Mouse (Mus musculus) heart, postnatal 0 days (tissue): ENCODE measurements at regions not wholly inside any gene's neighbourhood (a gene's known extent, or its start where the extent isn't known, plus 50 kb on each side); places are given as distances from the start of the nearest gene placed in this dataset.

Source experiments
- ATAC-seq: fragments of 200-750 bp; cut with Nextera tagmentation; 2 replicates; pipeline ENCODE4 v1.8.0; 2017; ENCODE audit warnings: low read depth, moderate number of reproducible peaks, moderate library complexity; ENCODE audit not compliant: insufficient read depth
- DNase-seq: peaks from one replicate; pipeline ENCODE4 v3.0.0-alpha.2; 2016; ENCODE audit warnings: low spot score
- H3K27ac ChIP-seq: fragments of 300-500 bp; sonication (generic); 2 replicates; pipeline ENCODE4 v1.5.1; 2014; ENCODE audit warnings: low read depth, mild to moderate bottlenecking
- H3K27me3 ChIP-seq: fragments of 300-500 bp; sonication (generic); 2 replicates; pipeline ENCODE4 v1.6.1; 2014; ENCODE audit warnings: low read length, mixed read lengths; ENCODE audit not compliant: control insufficient read depth, insufficient read depth
- H3K36me3 ChIP-seq: fragments of 300-500 bp; sonication (generic); replicated peaks from 2 replicates; pipeline ENCODE4 v1.6.1; 2014; ENCODE audit warnings: low read length, mixed read lengths; ENCODE audit not compliant: control insufficient read depth, insufficient read depth
- H3K4me1 ChIP-seq: fragments of 300-500 bp; sonication (generic); 2 replicates; pipeline ENCODE4 v1.6.1; 2014; ENCODE audit warnings: antibody characterized with exemption; ENCODE audit not compliant: control insufficient read depth, insufficient read depth
- H3K4me2 ChIP-seq: fragments of 300-500 bp; sonication (generic); 2 replicates; pipeline ENCODE4 v1.6.1; 2014; ENCODE audit warnings: low read depth, mild to moderate bottlenecking, low read length, moderate library complexity
- H3K4me3 ChIP-seq: fragments of 300-500 bp; sonication (generic); 2 replicates; pipeline ENCODE4 v1.5.1; 2014; ENCODE audit warnings: low read depth, low read length
- H3K9ac ChIP-seq: fragments of 300-500 bp; sonication (generic); replicated peaks from 2 replicates; pipeline ENCODE4 v1.6.1; 2014; ENCODE audit warnings: low read depth, low read length, mixed read lengths
- H3K9me3 ChIP-seq: fragments of 300-500 bp; sonication (generic); replicated peaks from 2 replicates; pipeline ENCODE4 v1.6.1; 2016; ENCODE audit warnings: low read length; ENCODE audit not compliant: control insufficient read depth
- CTCF ChIP-seq: IDR thresholded peaks from 2 replicates; pipeline ENCODE4 v1.5.1; 2016; ENCODE audit warnings: antibody characterized with exemption, control low read depth, low read depth
- EP300 ChIP-seq: IDR thresholded peaks from 2 replicates; pipeline ENCODE4 v1.6.1; 2016; ENCODE audit warnings: antibody characterized with exemption, low read depth
- WGBS: fragments of 180-500 bp; shearing (Covaris S2); extraction: QIAGEN DNeasy Blood & Tissue Kit; methylation state at CpG from one replicate; pipeline ENCODE4 v1.1.7; 2014; 5-methylcytosine and 5-hydroxymethylcytosine counted together

DNA sequence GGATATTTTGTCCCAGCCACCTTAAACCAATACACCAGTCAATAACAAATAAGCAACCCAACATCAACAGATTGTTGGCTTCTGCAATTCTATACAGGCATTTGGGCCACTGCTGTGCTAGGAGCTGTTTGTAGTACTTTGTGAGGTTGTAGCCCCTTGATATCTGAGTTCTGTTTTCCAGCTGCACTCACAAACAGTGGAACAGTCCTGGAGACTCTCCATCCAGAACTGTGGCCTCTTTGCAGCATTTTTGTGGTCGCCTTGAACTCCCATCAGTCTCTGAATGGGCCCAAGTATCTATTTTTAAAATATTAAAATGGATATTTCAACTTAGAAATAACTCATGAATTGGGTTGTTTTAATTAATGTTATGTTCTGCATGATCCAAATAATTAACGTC is 205.2 kb upstream of the Thbs1 start:
- no peak for TF ChIP-seq CTCF
- TF ChIP-seq EP300: no peak
- ATAC-seq: no peak
- WGBS: 76% methylated on average over 2 of the region's 2 CpGs

DNA sequence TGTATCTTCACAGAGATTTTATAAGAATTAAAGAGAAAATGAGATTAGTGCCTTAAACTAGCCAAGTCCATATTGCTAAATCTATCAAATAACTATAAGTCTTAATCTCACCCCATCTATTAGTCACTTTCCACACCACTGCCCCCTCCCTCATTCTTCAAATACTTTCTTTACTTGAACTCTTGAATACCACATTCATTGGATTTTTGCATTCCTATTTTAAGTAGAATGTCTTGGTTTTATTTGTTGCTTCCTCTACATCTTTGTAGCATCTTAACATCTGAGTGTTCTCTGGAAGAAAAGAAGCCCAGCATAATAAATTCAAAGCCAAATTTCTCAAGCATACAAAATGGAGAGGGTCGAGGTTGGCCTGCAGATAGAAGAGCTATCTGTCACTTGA is 200.9 kb upstream of the Thbs1 start:
- no peak for ATAC-seq
- WGBS: 55% methylated on average over 1 of the region's 1 CpGs
- no peaks in the 10 kb centered on the region for H3K36me3 ChIP-seq
- no peak overlapping the region for H3K4me3 ChIP-seq
- no peak overlapping the region for H3K4me2 ChIP-seq
- H3K27ac ChIP-seq: no peak overlapping the region
- no peaks in the 10 kb centered on the region for H3K4me1 ChIP-seq
- H3K9me3 ChIP-seq: no peaks in the 10 kb centered on the region
- DNase-seq: no peak
- H3K9ac ChIP-seq: no peak overlapping the region
- H3K27me3 ChIP-seq: no peaks in the 10 kb centered on the region
- no peak for TF ChIP-seq CTCF
- TF ChIP-seq EP300: no peak

More for the DNA sequence above, 205.2 kb upstream of the Thbs1 start:
- Histone ChIP-seq H3K36me3 (no peaks in the 10 kb centered on the region), H3K4me2 (no peak overlapping the region), H3K9me3 (no peaks in the 10 kb centered on the region), H3K27ac (no peak overlapping the region), H3K4me1 (no peaks in the 10 kb centered on the region), H3K9ac (no peak overlapping the region), H3K27me3 (no peaks in the 10 kb centered on the region), H3K4me3 (no peak overlapping the region)
- DNase-seq: no peak

DNA sequence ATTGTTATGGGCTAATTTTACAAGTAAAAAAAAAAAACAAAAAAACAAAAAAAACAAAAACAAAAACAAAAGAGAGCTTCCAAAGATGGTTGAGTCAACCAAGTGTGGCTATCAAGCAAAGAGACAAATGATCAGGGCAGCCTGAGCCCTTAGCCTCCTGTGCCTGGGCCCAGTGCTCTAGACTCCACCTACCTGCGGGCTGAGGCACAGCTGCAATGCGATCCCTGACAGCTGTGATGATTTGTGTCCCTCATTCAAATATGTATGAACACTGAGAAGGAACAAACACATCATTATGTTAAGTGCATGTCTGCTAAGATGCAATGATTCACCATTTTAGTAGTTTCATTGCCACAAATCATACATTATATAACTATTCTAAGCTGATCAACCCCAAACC is 199.0 kb upstream of the Thbs1 start:
- H3K9me3 ChIP-seq: no peaks in the 10 kb centered on the region

GRCm38 (mm10) chr2:117913846-117914245 is 197.8 kb upstream of the Thbs1 start:
- ATAC-seq (no peak), DNase-seq (no peak)
- Histone ChIP-seq H3K27me3 (no peaks in the 10 kb centered on the region), H3K36me3 (no peaks in the 10 kb centered on the region), H3K4me1 (no peaks in the 10 kb centered on the region), H3K9ac (no peak overlapping the region), H3K27ac (no peak overlapping the region), H3K4me2 (no peak overlapping the region), H3K4me3 (no peak overlapping the region), H3K9me3 (no peaks in the 10 kb centered on the region)
- no peak for TF ChIP-seq CTCF
- TF ChIP-seq EP300: no peak
- WGBS: 88% methylated on average over 4 of the region's 4 CpGs

More for the DNA sequence above, 199.0 kb upstream of the Thbs1 start:
- Histone ChIP-seq H3K27ac (no peak overlapping the region), H3K4me1 (no peaks in the 10 kb centered on the region), H3K36me3 (no peaks in the 10 kb centered on the region), H3K4me2 (no peak overlapping the region), H3K9ac (no peak overlapping the region), H3K27me3 (no peaks in the 10 kb centered on the region), H3K4me3 (no peak overlapping the region)
- no peak for ATAC-seq
- WGBS: 60% methylated on average over 2 of the region's 2 CpGs
- TF ChIP-seq CTCF (peak; percentile 10; the same call in 1 of the 2 replicates), EP300 (no peak)
- no peak for DNase-seq

DNA sequence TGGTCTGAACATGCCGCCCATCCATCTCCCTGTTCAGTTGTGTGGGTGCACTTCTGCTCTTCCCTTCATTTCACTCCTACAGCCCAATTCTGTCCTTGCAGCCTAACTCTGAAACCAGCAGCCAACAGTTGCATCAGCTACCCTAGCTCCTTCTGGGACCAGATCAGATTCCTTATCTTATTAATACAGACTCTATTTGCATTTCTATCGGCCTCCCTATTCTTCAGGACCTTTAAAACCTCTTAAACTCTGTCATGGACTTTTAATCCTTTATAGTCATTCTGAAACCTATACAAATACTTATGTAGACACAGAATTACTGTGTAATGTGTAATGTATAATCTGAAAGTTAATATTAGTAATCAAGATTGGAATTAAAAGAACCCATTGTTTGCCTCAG is 195.9 kb upstream of the Thbs1 start:
- Histone ChIP-seq H3K4me3 (no peak overlapping the region), H3K36me3 (no peaks in the 10 kb centered on the region), H3K9ac (no peak overlapping the region), H3K27ac (no peak overlapping the region), H3K27me3 (no peaks in the 10 kb centered on the region), H3K4me2 (no peak overlapping the region), H3K4me1 (no peaks in the 10 kb centered on the region), H3K9me3 (no peaks in the 10 kb centered on the region)
- DNase-seq (no peak), ATAC-seq (no peak)
- TF ChIP-seq EP300 (no peak), CTCF (no peak)
- 82% methylated on average over 2 of the region's 2 CpGs for WGBS

GRCm38 (mm10) chr2:117917181-117917580 is 194.5 kb upstream of the Thbs1 start:
- no peaks in the 10 kb centered on the region for H3K9me3 ChIP-seq
- H3K36me3 ChIP-seq: no peaks in the 10 kb centered on the region
- H3K27ac ChIP-seq: no peak overlapping the region
- no peak overlapping the region for H3K9ac ChIP-seq
- no peak for TF ChIP-seq CTCF
- no peak for TF ChIP-seq EP300
- ATAC-seq: no peak
- no peak overlapping the region for H3K4me3 ChIP-seq
- no peaks in the 10 kb centered on the region for H3K4me1 ChIP-seq
- 72% methylated on average over 3 of the region's 3 CpGs for WGBS
- no peak for DNase-seq
- no peaks in the 10 kb centered on the region for H3K27me3 ChIP-seq
- H3K4me2 ChIP-seq: no peak overlapping the region
